Mouse (Mus musculus): ENCODE data around the gene Angptl7. TPM values are rescaled to one million over a fixed set of nuclear protein-coding genes. Genes with fewer than 3 reads are reported as not detected.

Angptl7 gene
- 1 to 10 TPM in 3 of 4 experiments, under 1 TPM in 1; 0.87 to 2.9 (median 1.4) TPM for total RNA-seq (2022)

GRCm38 (mm10) chr4:148500410-148500867, at the start of gene Angptl7:
Gene Angptl7 (minus strand): TSS chr4:148500460.
- no peak for DNase-seq

DNA sequence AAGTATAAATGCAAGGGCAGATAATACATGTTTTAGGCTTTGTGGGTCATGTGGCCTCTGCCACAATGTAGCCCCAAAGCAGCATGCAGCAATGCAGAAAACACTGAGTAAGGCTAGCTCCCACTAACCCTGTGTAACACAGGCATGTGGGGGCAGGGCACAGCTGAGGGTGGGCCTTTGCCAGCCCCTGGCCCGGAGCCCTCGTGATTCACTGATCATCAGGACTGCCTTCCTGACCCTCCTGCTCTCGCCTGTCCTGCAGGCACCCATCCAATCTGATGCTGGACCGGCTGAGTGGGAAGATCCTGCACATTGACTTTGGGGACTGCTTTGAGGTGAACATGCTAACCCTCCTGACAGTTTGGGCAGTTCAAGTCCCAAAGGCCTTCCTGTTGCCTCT, 48.8 kb upstream of the Angptl7 start:
- DNase-seq = no peak

DNA sequence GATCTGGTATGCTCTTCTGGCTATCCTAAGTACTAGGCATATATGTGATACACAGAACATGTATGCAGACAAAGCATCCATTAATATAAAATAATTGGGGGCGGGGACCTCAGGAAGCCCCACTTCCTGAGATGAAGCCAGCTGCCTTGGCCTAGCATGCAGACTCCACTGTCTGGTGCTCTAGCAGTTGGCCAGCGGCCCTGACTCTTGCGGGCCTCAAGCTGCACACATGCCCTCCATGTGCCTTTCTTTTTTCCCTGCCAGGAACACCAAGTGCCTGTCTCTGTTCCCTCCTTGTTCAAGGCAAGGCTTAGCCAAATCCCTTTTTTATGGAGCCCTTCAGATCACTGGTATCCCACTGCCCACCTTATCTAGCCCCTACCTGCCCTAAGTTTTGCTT, 35.6 kb upstream of the Angptl7 start:
- DNase-seq = no peak

GRCm38 (mm10) chr4:148533613-148534328, 33.5 kb upstream of the Angptl7 start:
- peak; percentile 19 for DNase-seq

GRCm38 (mm10) chr4:148532516-148532915, 32.3 kb upstream of the Angptl7 start:
- no peak for DNase-seq

DNA sequence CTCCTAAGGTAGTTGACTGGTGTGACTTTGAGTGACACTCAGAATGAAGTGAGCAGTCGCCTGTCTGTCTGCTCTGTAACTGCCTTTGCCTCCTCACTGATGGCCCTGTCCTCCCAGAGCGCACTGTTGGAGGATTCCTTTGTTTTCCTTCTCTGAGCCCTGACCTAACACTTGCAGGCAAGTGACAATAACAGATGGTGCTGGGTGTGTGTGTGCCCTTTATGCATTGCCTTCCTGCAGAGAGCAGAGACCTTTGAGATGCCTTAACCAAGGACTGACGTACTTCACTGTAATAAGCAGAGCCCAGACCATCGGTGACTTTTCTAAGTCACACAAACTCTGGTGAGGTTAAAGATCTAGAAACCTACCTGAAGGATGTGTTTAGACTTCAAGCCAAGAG, 31.1 kb upstream of the Angptl7 start:
- no peak for DNase-seq

DNA sequence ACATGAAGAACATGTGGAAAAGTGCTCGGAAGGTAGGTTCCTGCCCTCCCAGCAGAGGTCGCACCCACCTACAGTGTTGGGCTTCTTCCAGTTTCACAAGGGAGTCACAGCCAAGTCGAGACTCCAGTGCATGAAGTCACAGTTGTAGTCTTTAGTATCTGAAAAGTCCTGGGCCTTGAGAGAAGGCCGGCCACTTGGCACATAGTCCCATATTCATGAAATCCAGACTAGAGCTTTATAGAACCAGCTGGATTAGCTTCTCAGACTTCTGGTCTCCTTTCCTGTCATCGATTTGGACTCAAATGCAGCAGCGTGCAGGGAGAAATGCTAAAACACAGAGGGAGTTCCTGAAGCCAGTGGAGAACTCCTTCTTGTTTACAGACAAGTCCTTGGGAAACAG, 30.5 kb upstream of the Angptl7 start:
- DNase-seq = peak; percentile 4

DNA sequence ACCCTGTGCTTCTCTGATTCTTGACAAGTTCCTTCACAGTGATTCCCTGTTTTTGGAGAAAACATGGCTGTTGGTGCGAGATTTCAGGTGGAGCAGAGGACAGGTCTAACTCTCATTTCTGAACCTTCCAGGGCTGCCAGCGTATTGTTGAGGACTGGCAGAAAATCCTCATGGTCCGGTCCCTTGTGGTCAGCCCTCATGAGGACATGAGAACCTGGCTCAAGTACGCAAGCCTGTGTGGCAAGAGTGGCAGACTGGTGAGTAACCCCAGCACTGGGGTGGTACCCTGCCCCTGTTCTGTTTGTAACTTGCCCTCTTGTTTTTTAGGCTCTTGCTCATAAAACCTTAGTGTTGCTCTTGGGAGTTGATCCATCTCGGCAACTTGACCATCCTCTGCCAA, 30.1 kb upstream of the Angptl7 start:
- DNase-seq = peak; percentile 21

DNA sequence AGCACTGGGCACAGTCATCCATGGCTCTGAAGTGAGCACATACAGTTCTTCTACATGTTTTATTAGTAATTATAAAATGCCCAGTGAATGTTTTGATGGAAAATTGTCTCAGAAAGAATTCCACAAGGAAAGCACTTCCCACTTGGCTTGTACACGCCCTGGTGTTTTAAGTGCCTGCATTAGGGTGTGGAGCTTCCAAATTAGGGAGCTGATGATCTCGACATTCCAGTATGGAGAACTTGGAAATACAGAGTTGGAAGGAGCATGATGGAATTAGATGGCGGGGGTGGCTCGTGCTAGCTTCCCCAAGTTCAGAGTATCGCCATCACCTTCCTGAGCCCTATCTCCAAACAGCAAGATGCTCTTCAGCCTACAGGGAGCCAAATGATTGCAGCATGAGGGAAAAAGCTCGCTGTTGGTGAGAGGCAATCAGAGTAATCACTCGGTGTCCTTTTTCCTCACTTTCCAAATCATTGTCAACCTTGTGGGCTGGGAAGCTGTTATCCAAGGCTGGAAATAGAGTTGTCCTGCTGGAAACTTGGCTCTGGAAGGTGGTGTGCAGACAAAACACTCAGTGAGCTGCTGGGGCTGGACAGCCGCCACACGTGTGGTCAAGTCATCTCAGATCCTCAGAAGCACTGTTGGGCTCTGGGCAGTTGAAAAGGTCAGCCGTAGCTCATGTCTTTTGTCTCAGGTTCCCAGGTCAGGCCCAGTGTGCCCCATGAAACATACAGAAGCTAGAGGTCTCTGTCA, 27.1 kb upstream of the Angptl7 start:
- DNase-seq = no peak

DNA sequence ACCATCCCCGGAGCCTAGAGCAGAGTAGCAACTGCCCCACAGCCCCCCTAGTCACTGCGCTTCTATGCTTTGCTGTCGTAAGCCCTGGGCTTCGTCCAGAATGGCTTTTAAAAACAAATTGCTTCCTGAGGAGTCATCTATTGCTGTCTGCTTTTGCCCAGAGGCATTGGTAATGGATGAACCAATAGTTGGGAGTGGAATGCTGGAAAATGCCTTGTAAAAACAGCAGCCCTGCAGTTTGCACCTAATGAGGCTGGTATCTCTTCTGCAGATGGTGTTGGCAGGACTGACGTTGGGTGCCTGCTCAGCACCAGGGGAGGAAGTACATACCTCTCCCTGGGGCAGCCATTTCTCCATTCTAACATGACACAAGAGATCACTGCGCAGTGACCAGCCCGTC, 23.3 kb upstream of the Angptl7 start:
- DNase-seq = no peak

DNA sequence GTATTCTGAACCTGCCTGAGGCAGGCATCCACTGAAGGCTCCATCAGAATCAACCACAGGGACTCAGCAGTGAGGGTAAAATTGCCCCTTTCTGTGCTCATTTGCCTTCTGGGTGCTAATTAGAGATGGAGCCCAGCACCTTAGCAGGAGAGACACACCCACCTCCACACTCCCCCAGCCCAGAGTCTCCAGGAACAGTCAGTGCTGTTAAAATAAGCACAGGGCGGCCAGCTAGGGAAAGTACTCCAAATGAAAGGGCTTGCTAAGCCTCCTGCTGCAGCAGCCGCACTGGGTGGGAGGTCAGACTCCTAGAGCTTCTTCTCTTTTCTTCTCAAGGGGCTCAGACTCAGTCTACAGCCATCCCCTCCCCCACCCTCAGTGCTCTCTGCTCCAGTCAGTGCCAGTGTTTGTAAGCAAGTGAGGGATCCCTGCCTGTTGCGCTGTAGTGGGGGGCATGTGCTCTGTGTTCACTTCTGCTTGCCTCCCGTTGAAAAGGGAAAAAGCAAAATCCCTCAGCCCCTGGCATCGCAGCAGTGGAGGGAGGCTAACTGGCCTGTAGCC, 18.1 kb upstream of the Angptl7 start:
- DNase-seq = no peak

DNA sequence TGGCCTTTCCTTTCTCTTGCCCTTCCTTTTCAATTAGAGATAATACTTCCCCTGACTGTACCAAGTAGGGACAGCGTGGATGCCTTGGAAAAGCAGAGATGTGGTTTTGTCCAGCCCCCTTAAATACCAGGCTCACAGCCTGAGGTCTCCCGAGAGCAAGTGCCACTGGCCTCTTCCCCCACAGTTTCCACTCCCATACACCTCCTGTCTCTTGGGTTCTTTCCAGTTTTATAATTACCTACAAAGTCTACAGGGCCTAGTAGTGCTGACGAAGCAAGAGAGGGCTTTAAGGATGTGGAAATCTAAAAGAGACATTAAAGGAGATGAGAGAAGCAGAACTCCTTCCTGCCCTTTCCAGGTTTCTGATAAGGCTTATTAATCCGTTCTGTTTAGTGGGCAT, 17.5 kb upstream of the Angptl7 start:
- no peak for DNase-seq

- no peak for DNase-seq
Measured at GRCm38 (mm10) chr4:148515313-148515712, 15.1 kb upstream of the Angptl7 start.

GRCm38 (mm10) chr4:148513021-148513559, 12.8 kb upstream of the Angptl7 start:
- no peak for DNase-seq

DNA sequence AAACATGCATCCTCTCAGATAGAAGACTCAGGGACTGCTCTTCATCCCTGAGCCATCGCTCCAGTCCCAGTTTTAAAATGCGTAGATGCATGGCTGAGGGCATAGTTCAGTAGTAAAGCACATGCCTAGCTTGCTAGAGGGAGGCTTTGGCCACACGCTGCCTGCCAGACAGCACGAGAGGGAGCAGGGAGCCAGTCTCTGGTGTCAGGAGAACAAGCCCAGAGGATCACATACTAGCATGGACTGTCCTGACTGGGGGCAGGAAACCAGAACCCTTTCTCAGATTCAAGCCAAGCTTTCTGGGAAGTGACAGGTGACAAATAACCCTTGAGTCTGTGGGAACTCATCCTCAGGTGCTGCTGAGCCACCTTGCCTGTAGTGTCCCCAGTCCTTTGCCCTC, 11.1 kb upstream of the Angptl7 start:
- no peak for DNase-seq

- no peak for DNase-seq
Measured at GRCm38 (mm10) chr4:148510691-148511090, 10.4 kb upstream of the Angptl7 start.

- no peak for DNase-seq
Measured at GRCm38 (mm10) chr4:148509450-148510084, 9.3 kb upstream of the Angptl7 start.

DNA sequence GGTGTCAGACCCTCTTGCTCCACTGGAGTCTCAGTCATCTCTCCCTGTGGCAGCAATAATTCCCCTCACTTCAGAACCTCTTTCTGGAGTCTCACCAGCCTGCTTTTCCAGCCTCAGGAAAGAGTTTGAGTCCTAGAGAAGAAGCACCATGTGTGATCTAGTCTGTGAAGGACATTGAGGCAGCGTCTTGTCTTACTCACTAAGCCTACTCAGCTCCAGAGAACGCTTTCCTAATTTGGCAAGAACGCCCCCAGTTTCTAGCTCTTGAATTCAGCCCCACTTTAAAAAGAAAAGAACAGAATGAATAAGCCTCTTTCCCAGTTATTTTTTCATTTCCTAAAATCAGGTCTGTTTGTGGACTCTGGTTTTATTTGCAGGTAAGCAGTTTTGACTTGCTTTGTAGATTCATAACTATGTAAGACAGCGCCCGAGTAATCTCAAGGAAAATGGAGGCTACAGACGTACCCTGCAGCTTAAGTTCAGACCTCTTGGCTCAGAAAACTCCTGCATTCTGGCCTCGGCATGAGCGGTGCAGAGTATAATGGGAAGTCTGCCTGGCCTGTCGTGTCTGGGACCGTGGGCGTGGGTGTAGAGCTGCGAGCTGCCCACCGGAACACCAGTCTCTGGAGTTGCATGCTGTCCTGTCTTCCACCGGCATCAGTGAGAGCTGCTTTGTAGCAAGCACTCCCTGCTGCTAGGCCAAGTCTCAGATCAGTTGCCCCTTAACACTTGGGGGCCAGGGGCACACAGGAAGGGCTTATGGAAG, 8.0 kb upstream of the Angptl7 start:
- DNase-seq = no peak

GRCm38 (mm10) chr4:148507585-148507984, 7.3 kb upstream of the Angptl7 start:
- no peak for DNase-seq

- peak; percentile 43 for DNase-seq
Measured at GRCm38 (mm10) chr4:148504497-148504959, 4.3 kb upstream of the Angptl7 start.

DNA sequence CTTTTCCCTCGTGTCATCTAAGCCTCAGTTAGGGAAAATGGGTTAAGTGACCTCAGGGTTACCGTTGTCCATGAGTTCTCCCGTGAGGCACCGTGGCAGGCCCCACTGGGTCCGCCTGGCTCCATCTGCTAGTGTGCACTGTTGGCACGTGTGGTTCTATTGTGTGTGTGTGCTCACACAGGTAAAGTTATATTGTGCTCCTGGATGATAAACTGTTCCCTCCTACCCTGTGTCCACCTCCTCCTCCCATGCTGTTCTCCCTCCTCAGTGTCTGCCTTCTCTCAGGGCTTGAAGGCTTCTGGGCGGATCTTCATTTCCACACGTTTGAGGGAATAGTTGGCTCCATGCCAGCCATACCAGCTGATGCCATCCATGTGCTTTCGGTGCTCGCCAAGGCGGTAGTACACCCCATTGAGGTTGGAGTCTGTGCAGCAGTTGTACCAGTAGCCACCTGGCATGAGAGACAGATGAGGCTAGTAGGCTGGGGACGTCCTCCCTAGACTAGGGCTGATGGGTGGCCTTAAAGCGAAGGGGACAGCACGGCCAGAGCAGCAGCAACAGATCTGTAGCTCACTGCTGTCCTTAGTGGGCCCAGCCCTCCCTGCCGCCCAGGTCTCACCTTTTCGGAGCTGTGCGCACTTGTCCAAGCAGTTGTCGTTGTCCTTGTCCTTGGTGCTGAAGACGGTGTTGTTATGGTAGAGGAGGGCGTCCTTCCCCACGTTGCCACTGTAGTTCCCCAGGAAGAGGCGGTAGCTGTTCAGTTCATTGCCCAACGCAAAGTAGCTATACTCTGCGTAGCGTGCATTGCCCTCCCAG, 4.2 kb downstream of the Angptl7 start:
- no peak for DNase-seq
